Mouse (Mus musculus) liver, postnatal 0 days (tissue): ENCODE measurements around the gene Pld1.

ENCODE experiments used
- CTCF ChIP-seq: sonication (generic); IDR thresholded peaks from 2 replicates; pipeline ENCODE4 v1.5.1; 2016; ENCODE audit warnings: antibody characterized with exemption, low read depth
- EP300 ChIP-seq: IDR thresholded peaks from 2 replicates; pipeline ENCODE4 v1.6.1; 2016; ENCODE audit warnings: antibody characterized with exemption, low read depth, mild to moderate bottlenecking

GRCm38 (mm10) chr3:27924037-27924436 is 14.5 kb upstream of the Pld1 start:
- no peak for TF ChIP-seq CTCF
- TF ChIP-seq EP300: no peak
